Mouse (Mus musculus) lung, embryonic 14.5 days (tissue): ENCODE measurements at regions not wholly inside any gene's neighbourhood (a gene's known extent, or its start where the extent isn't known, plus 50 kb on each side); places are given as distances from the start of the nearest gene placed in this dataset.
A peak's percentile ranks its signal among the peaks of the same experiment; 100 is the strongest.

Source experiments
- ATAC-seq: fragments of 200-750 bp; cut with Nextera tagmentation; 2 replicates; pipeline ENCODE4 v1.8.0; 2017; ENCODE audit warnings: mild to moderate bottlenecking, moderate TSS enrichment, moderate library complexity; ENCODE audit not compliant: insufficient read depth
- DNase-seq: peaks from one replicate; pipeline ENCODE4 v3.0.0-alpha.2; 2015
- H3K27ac ChIP-seq: fragments of 300-500 bp; sonication (generic); 2 replicates; pipeline ENCODE4 v1.5.1; 2014; ENCODE audit warnings: low read depth, mild to moderate bottlenecking, moderate library complexity
- H3K27me3 ChIP-seq: fragments of 300-500 bp; sonication (generic); 2 replicates; pipeline ENCODE4 v1.6.1; 2014; ENCODE audit warnings: low read length, control low read depth; ENCODE audit not compliant: insufficient read depth
- H3K36me3 ChIP-seq: fragments of 300-500 bp; sonication (generic); 2 replicates; pipeline ENCODE4 v1.6.1; 2014; ENCODE audit warnings: control low read depth; ENCODE audit not compliant: insufficient read depth
- H3K4me1 ChIP-seq: fragments of 300-500 bp; sonication (generic); 2 replicates; pipeline ENCODE4 v1.6.1; 2014; ENCODE audit warnings: antibody characterized with exemption, control low read depth; ENCODE audit not compliant: insufficient read depth
- H3K4me2 ChIP-seq: fragments of 300-500 bp; sonication (generic); 2 replicates; pipeline ENCODE4 v1.6.1; 2014; ENCODE audit warnings: mild to moderate bottlenecking
- H3K4me3 ChIP-seq: fragments of 300-500 bp; sonication (generic); 2 replicates; pipeline ENCODE4 v1.5.1; 2014; ENCODE audit warnings: low read depth, low read length
- H3K9ac ChIP-seq: fragments of 300-500 bp; sonication (generic); 2 replicates; pipeline ENCODE4 v1.6.1; 2014
- H3K9me3 ChIP-seq: fragments of 300-500 bp; sonication (generic); 2 replicates; pipeline ENCODE4 v1.6.1; 2016; ENCODE audit warnings: low read depth, low read length, control low read depth
- CTCF ChIP-seq: IDR thresholded peaks from 2 replicates; pipeline ENCODE4 v1.5.1; 2016; ENCODE audit warnings: antibody characterized with exemption, low read depth
- WGBS: fragments of 180-500 bp; shearing (Covaris S2); extraction: QIAGEN DNeasy Blood & Tissue Kit; methylation state at CpG from one replicate; pipeline ENCODE4 v1.1.7; 2014; 5-methylcytosine and 5-hydroxymethylcytosine counted together

GRCm38 (mm10) chr6:100500060-100500459 is 170.9 kb downstream of the Shq1 start:
- Histone ChIP-seq H3K36me3 (no peaks in the 10 kb centered on the region), H3K4me1 (0 out of 2 replicates have a peak, but pooled peaks cover 2% of the 10 kb centered on the region), H3K9me3 (no peaks in the 10 kb centered on the region), H3K4me3 (no peak overlapping the region), H3K4me2 (no peak overlapping the region), H3K27me3 (no peaks in the 10 kb centered on the region; the same call in 1 of the 2 replicates), H3K9ac (no peak overlapping the region), H3K27ac (no peak overlapping the region)
- DNase-seq (no peak), ATAC-seq (no peak)
- WGBS, result 63% methylated on average over 8 of the region's 8 CpGs
- no peak for TF ChIP-seq CTCF

GRCm38 (mm10) chr6:100498861-100499271 is 172.1 kb downstream of the Shq1 start:
- Histone ChIP-seq H3K9ac (no peak overlapping the region), H3K27ac (no peak overlapping the region), H3K4me1 (0 out of 2 replicates have a peak, but pooled peaks cover 2% of the 10 kb centered on the region), H3K36me3 (no peaks in the 10 kb centered on the region), H3K9me3 (no peaks in the 10 kb centered on the region), H3K27me3 (no peaks in the 10 kb centered on the region; the same call in 1 of the 2 replicates), H3K4me3 (no peak overlapping the region), H3K4me2 (no peak overlapping the region)
- 33% methylated on average over 4 of the region's 4 CpGs for WGBS
- no peak for TF ChIP-seq CTCF
- DNase-seq (peak; percentile 44), ATAC-seq (no peak)

- Histone ChIP-seq H3K27me3 (no peaks in the 10 kb centered on the region; the same call in 1 of the 2 replicates), H3K4me2 (no peak overlapping the region), H3K9me3 (no peaks in the 10 kb centered on the region), H3K9ac (no peak overlapping the region), H3K4me1 (0 out of 2 replicates have a peak, but pooled peaks cover 2% of the 10 kb centered on the region), H3K36me3 (no peaks in the 10 kb centered on the region), H3K27ac (no peak overlapping the region), H3K4me3 (no peak overlapping the region)
- 57% methylated on average over 2 of the region's 2 CpGs for WGBS
- no peak for TF ChIP-seq CTCF
- DNase-seq, result no peak
- ATAC-seq, result no peak
These were observed 172.8 kb downstream of the Shq1 start for GRCm38 (mm10) chr6:100498126-100498525.

- Histone ChIP-seq H3K27me3 (no peaks in the 10 kb centered on the region), H3K27ac (no peak overlapping the region), H3K9ac (no peak overlapping the region), H3K9me3 (no peaks in the 10 kb centered on the region), H3K4me1 (no peaks in the 10 kb centered on the region), H3K4me2 (no peak overlapping the region), H3K36me3 (no peaks in the 10 kb centered on the region), H3K4me3 (no peak overlapping the region)
- no peak for TF ChIP-seq CTCF
- ATAC-seq, result no peak
- no peak for DNase-seq
These were observed 174.8 kb downstream of the Shq1 start for GRCm38 (mm10) chr6:100496135-100496534.

GRCm38 (mm10) chr6:100495131-100495530 is 175.8 kb downstream of the Shq1 start:
- H3K9me3 ChIP-seq, result no peaks in the 10 kb centered on the region
- no peak overlapping the region for H3K27ac ChIP-seq
- no peak overlapping the region for H3K4me2 ChIP-seq
- 44% methylated on average over 12 of the region's 12 CpGs for WGBS
- peak; percentile 70 for ATAC-seq
- TF ChIP-seq CTCF, result no peak
- no peaks in the 10 kb centered on the region for H3K27me3 ChIP-seq
- peak; percentile 74 for DNase-seq
- H3K36me3 ChIP-seq, result no peaks in the 10 kb centered on the region
- no peak overlapping the region for H3K4me3 ChIP-seq
- no peaks in the 10 kb centered on the region for H3K4me1 ChIP-seq
- H3K9ac ChIP-seq, result no peak overlapping the region

- H3K4me1 ChIP-seq, result no peaks in the 10 kb centered on the region
- ATAC-seq (no peak), DNase-seq (no peak)
- no peaks in the 10 kb centered on the region for H3K36me3 ChIP-seq
- H3K4me2 ChIP-seq, result no peak overlapping the region
- no peaks in the 10 kb centered on the region for H3K9me3 ChIP-seq
- H3K27me3 ChIP-seq, result no peaks in the 10 kb centered on the region
- WGBS, result 68% methylated on average over 1 of the region's 1 CpGs
- no peak for TF ChIP-seq CTCF
- no peak overlapping the region for H3K27ac ChIP-seq
- no peak overlapping the region for H3K9ac ChIP-seq
- no peak overlapping the region for H3K4me3 ChIP-seq
These were observed 177.4 kb downstream of the Shq1 start for GRCm38 (mm10) chr6:100493558-100493957.

GRCm38 (mm10) chr6:100491811-100492210 is 179.1 kb downstream of the Shq1 start:
- Histone ChIP-seq H3K36me3 (no peaks in the 10 kb centered on the region), H3K27ac (no peak overlapping the region), H3K9ac (no peak overlapping the region), H3K27me3 (no peaks in the 10 kb centered on the region), H3K9me3 (no peaks in the 10 kb centered on the region), H3K4me2 (no peak overlapping the region), H3K4me3 (no peak overlapping the region), H3K4me1 (no peaks in the 10 kb centered on the region)
- WGBS, result 62% methylated on average over 6 of the region's 6 CpGs
- ATAC-seq (no peak), DNase-seq (no peak)
- no peak for TF ChIP-seq CTCF
